Mouse (Mus musculus): ENCODE data around the gene Il21r.

Gene Il21r

DNA sequence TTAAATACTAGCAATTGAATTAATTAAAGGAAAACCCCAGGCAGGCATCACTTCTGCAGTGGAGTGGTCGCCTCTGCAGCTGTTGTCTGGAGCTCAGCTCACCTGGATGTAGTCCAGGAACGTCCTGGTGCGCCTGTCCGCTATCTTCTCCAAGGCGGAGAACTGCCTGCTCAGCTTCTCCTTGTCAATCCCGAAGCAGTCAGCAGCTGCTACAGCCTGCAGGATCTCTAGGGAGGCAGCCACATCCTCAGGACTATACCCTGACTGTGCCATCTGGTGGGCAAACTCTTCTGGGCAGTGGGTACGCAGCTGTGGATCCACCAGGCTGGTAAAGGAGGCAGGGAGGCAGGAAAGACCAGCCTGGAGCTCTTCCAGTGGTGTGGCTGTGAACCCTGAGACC, 42.2 kb downstream of the Il21r start:
- no peak for DNase-seq

DNA sequence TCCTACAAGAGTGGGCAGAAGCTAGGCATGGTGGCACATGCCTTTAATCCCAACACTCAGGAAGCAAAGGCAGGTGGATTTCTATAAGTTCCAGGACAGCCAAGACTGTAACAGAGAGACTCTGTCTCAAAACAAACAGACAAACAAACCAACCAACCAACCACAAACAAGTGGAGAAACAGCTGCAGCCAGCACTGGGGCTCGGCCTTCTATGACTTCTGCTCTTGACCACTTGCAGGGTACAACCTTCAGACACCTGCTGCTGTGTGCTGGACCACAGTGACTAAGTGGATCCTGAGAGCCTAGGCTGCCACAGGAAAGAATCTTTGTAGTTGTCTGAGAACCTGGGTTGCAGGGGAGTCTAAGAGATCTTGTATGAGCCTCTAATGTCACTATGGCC, 45.8 kb downstream of the Il21r start:
- no peak for DNase-seq

DNA sequence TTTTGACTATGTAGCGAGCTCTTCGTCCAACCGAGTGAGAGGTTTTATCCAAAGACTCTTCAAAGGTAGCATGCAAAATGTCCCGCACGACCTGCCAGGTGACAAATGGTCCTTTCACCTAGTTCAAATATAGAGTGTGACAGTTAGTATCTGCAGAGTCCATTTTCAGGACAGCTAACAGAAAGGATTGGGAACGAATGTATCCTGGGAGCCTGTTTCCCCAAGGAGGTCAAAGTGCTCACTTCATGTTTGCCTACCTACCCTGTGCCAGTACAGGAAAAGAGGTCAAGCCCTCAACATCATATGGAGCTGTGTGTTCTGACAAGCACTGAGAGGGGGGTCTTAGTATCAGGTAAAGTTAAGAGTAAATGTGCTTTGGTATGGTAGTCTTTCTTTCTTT, 54.3 kb downstream of the Il21r start:
- no peak for DNase-seq

DNA sequence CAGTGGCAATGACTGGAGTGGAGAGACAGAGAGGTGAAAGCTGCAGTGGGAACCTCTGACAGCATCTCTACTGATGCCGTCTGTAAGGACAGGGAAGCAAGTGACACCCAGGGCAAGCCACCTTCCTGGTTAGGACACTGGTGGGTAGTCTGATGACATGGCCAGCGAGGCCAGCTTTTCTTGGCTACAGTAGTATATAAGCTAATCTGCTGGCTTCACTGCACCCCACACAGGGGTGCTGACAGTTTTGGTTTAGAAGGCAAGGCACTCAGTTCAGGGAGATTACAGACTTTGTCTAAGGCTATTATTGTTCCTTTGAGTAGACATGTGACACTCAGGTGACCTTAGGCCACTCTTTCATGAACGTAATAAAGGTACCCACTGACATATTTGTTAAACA, 60.4 kb downstream of the Il21r start:
- DNase-seq, result no peak

DNA sequence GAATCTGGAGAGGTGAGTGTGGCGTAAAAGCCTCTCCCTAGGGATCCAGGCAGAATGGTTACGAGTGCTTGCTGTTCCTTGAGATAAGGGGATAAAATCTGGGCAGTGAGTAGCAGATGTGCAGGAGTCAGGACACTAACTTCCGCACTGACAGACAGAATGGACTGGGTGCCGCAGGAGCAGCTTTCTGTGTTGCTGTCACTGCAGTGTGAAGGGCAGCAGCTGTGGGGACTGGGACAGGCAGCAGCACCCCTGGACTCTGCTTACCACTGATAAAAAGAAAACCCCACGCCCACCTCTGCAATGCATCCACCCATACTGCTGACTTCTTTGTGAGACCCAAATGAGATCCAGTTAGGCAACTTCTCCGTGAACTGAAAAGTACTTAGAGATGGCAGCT, 67.6 kb downstream of the Il21r start:
- DNase-seq, result no peak

DNA sequence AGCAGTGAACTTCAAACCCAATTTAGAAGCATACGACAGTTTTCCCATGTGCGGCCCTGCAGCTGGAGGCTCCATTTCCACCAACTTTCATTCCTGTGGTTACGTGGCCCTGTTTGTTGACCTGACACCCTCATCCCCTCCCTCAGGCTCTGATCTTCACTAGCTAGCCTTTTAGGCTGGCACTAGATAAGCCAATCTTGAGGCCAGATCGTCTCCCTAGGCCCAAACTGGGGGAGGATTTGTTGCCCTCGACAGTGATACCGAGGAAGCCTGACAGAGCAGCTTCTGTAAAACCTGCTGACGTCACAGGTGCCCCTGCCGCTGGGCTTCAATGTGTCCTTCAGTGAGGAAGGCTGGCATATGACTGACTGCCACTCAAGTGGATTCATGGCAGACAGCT, 68.2 kb downstream of the Il21r start:
- DNase-seq, result no peak

DNA sequence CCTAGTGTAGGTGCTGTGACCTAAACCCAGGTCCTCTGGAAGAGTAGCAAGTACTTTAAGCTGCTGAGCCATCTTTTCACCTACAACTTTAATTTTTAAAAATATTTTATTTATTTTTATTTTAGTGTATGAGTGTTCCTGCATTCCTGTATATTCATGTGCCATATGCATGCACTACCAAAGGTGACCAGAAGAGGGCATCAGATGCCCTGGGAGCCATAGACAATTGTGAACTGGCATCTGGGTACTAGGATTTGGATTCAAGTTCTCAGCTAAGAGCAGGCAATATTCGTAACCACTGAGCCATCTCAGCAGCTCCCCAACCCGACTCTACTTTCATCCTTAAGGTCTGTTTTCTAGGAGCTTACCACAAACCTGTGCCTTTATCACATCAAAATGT, 71.7 kb downstream of the Il21r start:
- peak; percentile 73 for DNase-seq

DNA sequence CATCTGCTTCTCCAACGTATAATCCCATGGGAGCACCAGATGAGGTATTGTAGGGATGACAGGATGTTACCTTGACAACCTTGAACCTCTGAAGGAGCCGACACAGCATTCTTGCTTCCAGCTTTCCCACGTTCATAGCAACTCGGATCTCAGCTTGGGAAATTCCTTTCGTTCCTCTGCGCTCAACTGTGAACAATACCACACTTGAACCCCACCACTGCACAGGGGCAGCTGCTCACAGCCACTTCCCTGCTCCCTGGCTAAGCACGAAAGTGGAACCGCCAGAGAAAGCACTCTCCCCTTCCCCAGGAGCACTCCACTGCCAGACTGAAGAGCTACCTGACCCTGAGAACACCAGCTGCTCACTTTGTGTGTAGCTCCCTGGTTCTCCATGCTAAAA, 75.5 kb downstream of the Il21r start:
- peak; percentile 7 for DNase-seq

DNA sequence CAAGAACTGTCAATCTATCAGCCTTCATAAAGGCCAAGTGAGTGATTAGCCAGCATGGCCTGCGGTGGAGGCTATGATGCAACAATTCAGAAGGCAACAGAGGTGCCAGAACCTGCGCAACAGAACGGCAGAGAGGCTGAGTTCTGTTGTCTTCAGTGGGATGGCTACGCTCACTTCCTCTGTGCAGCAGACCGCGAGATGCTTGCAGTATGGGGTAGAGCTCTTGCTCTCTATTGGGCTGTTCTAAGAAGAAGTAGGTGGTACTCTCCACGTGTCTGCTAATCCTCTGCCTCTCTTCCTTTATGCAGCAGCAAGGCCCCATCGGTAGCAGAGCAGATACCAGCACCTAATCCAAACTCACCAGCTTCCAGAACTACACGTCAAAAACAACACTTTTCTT, 76.7 kb downstream of the Il21r start:
- DNase-seq, result no peak
